Mouse (Mus musculus) forebrain, embryonic 10.5 days (tissue): Measurements from ENCODE around the gene Sult1a1. TPM values are rescaled to one million over a fixed set of nuclear protein-coding genes. Genes with fewer than 3 reads are reported as not detected.

Experiments used
- DNase-seq: peaks from one replicate; pipeline ENCODE4 v3.0.0-alpha.2; 2017; ENCODE audit warnings: low spot score; ENCODE audit errors: extremely low spot score
- H3K27ac ChIP-seq: fragments of 300-500 bp; sonication (generic); 2 replicates; pipeline ENCODE4 v1.5.1; 2016; ENCODE audit warnings: mild to moderate bottlenecking
- H3K27me3 ChIP-seq: fragments of 300-500 bp; sonication (generic); 2 replicates; pipeline ENCODE4 v1.6.1; 2016; ENCODE audit warnings: mild to moderate bottlenecking; ENCODE audit not compliant: poor library complexity, severe bottlenecking
- H3K36me3 ChIP-seq: fragments of 300-500 bp; sonication (generic); replicated peaks from 2 replicates; pipeline ENCODE4 v1.6.1; 2016; ENCODE audit warnings: mild to moderate bottlenecking, moderate library complexity
- H3K4me1 ChIP-seq: fragments of 300-500 bp; sonication (generic); 2 replicates; pipeline ENCODE4 v1.6.1; 2016
- H3K4me3 ChIP-seq: fragments of 300-500 bp; sonication (generic); 2 replicates; pipeline ENCODE4 v1.5.1; 2016; ENCODE audit warnings: mild to moderate bottlenecking, moderate library complexity
- H3K9me3 ChIP-seq: fragments of 300-500 bp; sonication (generic); 2 replicates; pipeline ENCODE4 v1.6.1; 2016; ENCODE audit warnings: mild to moderate bottlenecking, moderate library complexity
- WGBS: fragments of 180-500 bp; shearing (Covaris S2); methylation state at CpG from one replicate; pipeline ENCODE4 v1.1.7; 2016; 5-methylcytosine and 5-hydroxymethylcytosine counted together
- polyA plus RNA-seq: library from polyadenylated mRNA; unstranded; fragments of >200 nt; fragmentation: Nextera tagmentation; extraction: Ambion mirVana; gene quantifications from 2 replicates; pipeline ENCODE4 v1.2.1, GENCODE M21; 2016

The Sult1a1 gene
- polyA plus RNA-seq, 1 experiment from 2014 or later: 0.40 TPM

- no peaks in the 10 kb centered on the region for H3K9me3 ChIP-seq
- no peaks in the 10 kb centered on the region for H3K27me3 ChIP-seq
- no peaks in the 10 kb centered on the region for H3K36me3 ChIP-seq
- peaks cover 7% of the 10 kb centered on the region for H3K4me1 ChIP-seq
- DNase-seq: no peak
- no peak overlapping the region for H3K4me3 ChIP-seq
- 66% methylated on average over 6 of the region's 6 CpGs for WGBS
- no peak overlapping the region for H3K27ac ChIP-seq
These were observed 50.9 kb downstream of the Sult1a1 start for GRCm38 (mm10) chr7:126625369-126625768.

GRCm38 (mm10) chr7:126624774-126625173 is 51.5 kb downstream of the Sult1a1 start:
- no peak overlapping the region for H3K27ac ChIP-seq
- no peaks in the 10 kb centered on the region for H3K9me3 ChIP-seq
- no peak for DNase-seq
- H3K36me3 ChIP-seq: no peaks in the 10 kb centered on the region
- H3K27me3 ChIP-seq: no peaks in the 10 kb centered on the region
- peaks cover 4% of the 10 kb centered on the region for H3K4me1 ChIP-seq
- 74% methylated on average over 16 of the region's 16 CpGs for WGBS
- H3K4me3 ChIP-seq: no peak overlapping the region

- Histone ChIP-seq H3K4me1 (peaks cover 4% of the 10 kb centered on the region; the same call in 1 of the 2 replicates), H3K9me3 (no peaks in the 10 kb centered on the region), H3K4me3 (no peak overlapping the region), H3K36me3 (no peaks in the 10 kb centered on the region), H3K27ac (no peak overlapping the region), H3K27me3 (no peaks in the 10 kb centered on the region)
- DNase-seq: no peak
- 91% methylated on average over 1 of the region's 1 CpGs for WGBS
These were observed 52.9 kb downstream of the Sult1a1 start for GRCm38 (mm10) chr7:126623381-126623780.

Other genes starting within 250 kb of the Sult1a1 start
- gene Rabep2, start 247.7 kb downstream of the Sult1a1 start, polyA plus RNA-seq: 24.8 and 25.5 TPM in 2 replicates
- gene Atp2a1, start 213.3 kb downstream of the Sult1a1 start, polyA plus RNA-seq: 0.33 TPM in 2 replicates
- gene Sh2b1, start 201.0 kb downstream of the Sult1a1 start, polyA plus RNA-seq: 49.2 and 50.8 TPM in 2 replicates
- 180 and 183 TPM in 2 replicates for gene Tufm, start 189.1 kb downstream of the Sult1a1 start, polyA plus RNA-seq
- gene Atxn2l, start 173.0 kb downstream of the Sult1a1 start, polyA plus RNA-seq: 49.0 and 55.3 TPM in 2 replicates
- gene Eif3c, start 110.0 kb downstream of the Sult1a1 start, polyA plus RNA-seq: 230 and 233 TPM in 2 replicates
- 0.67 and 0.79 TPM in 2 replicates for gene Apobr, start 91.5 kb downstream of the Sult1a1 start, polyA plus RNA-seq
- 20.7 and 25.8 TPM in 2 replicates for gene Cln3, start 90.6 kb downstream of the Sult1a1 start, polyA plus RNA-seq
- not detected in 2 replicates for gene Il27, start 81.5 kb downstream of the Sult1a1 start, polyA plus RNA-seq
- gene Nupr1, start 45.6 kb downstream of the Sult1a1 start, polyA plus RNA-seq: 1.3 and 2.0 TPM in 2 replicates
- gene Sgf29, start 27.1 kb downstream of the Sult1a1 start, polyA plus RNA-seq: 61.1 and 64.5 TPM in 2 replicates
- 213 and 216 TPM in 2 replicates for gene Bola2, start 19.0 kb upstream of the Sult1a1 start, polyA plus RNA-seq
- 13.5 and 14.0 TPM in 2 replicates for gene Slx1b, start 19.4 kb upstream of the Sult1a1 start, polyA plus RNA-seq
- 33.6 and 40.3 TPM in 2 replicates for gene Coro1a, start 31.4 kb upstream of the Sult1a1 start, polyA plus RNA-seq
- 54.4 and 55.7 TPM in 2 replicates for gene Mapk3, start 83.2 kb upstream of the Sult1a1 start, polyA plus RNA-seq
- 0.77 and 0.98 TPM in 2 replicates for gene Gdpd3, start 89.9 kb upstream of the Sult1a1 start, polyA plus RNA-seq
- 28.9 and 35.0 TPM in 2 replicates for gene Ypel3, start 100.5 kb upstream of the Sult1a1 start, polyA plus RNA-seq
- gene Tbx6, start 105.1 kb upstream of the Sult1a1 start, polyA plus RNA-seq: 0.32 and 0.61 TPM in 2 replicates
- 413 and 423 TPM in 2 replicates for gene Ppp4c, start 116.1 kb upstream of the Sult1a1 start, polyA plus RNA-seq
- gene Fam57b, start 121.2 kb upstream of the Sult1a1 start, polyA plus RNA-seq: 2.6 and 2.9 TPM in 2 replicates
- gene 4930451I11Rik, start 155.2 kb upstream of the Sult1a1 start, polyA plus RNA-seq: not detected in 2 replicates
- gene Doc2a, start 171.0 kb upstream of the Sult1a1 start, polyA plus RNA-seq: 9.8 and 10.1 TPM in 2 replicates
- 57.4 and 65.2 TPM in 2 replicates for gene Hirip3, start 185.5 kb upstream of the Sult1a1 start, polyA plus RNA-seq
- 110 and 117 TPM in 2 replicates for gene Ino80e, start 185.9 kb upstream of the Sult1a1 start, polyA plus RNA-seq
- 54.0 and 54.1 TPM in 2 replicates for gene Taok2, start 208.3 kb upstream of the Sult1a1 start, polyA plus RNA-seq
- 22.2 and 24.9 TPM in 2 replicates for gene Tmem219, start 246.5 kb upstream of the Sult1a1 start, polyA plus RNA-seq